Mouse (Mus musculus) kidney, adult 2 months (tissue): Measurements from ENCODE around the gene Vps39. TPM values are rescaled to one million over a fixed set of nuclear protein-coding genes. Genes with fewer than 3 reads are reported as not detected.

Experiments
- DNase-seq: peaks from one replicate; pipeline ENCODE4 v3.0.0; 2021
- H3K27ac ChIP-seq: fragments of 200-500 bp; 2 replicates; pipeline ENCODE4 v1.5.1; 2012; ENCODE audit warnings: low read depth, low read length, control low read depth, inconsistent platforms; ENCODE audit not compliant: insufficient read depth
- H3K27me3 ChIP-seq: fragments of 200-500 bp; replicated peaks from 2 replicates; pipeline ENCODE4 v1.6.1; 2012; ENCODE audit warnings: mild to moderate bottlenecking, moderate library complexity, low read length, inconsistent platforms; ENCODE audit not compliant: control insufficient read depth, insufficient read depth
- H3K36me3 ChIP-seq: fragments of 200-500 bp; 2 replicates; pipeline ENCODE4 v1.6.1; 2012; ENCODE audit warnings: mild to moderate bottlenecking, moderate library complexity, low read length, inconsistent platforms; ENCODE audit not compliant: control insufficient read depth, insufficient read depth
- H3K4me1 ChIP-seq: fragments of 200-500 bp; 2 replicates; pipeline ENCODE4 v1.6.1; 2011; ENCODE audit warnings: low read length; ENCODE audit not compliant: control insufficient read depth, insufficient read depth
- H3K4me3 ChIP-seq: fragments of 200-500 bp; 2 replicates; pipeline ENCODE4 v1.5.1; 2011; ENCODE audit warnings: mild to moderate bottlenecking, low read depth, low read length, control low read depth; ENCODE audit not compliant: insufficient read depth
- CTCF ChIP-seq: fragments of 200-500 bp; conservative IDR thresholded peaks from 2 replicates; pipeline ENCODE4 v1.5.1; 2011; ENCODE audit warnings: low read depth, mild to moderate bottlenecking, control low read depth, low read length, moderate library complexity, mixed read lengths; ENCODE audit not compliant: insufficient read depth, insufficient read length
- POLR2A ChIP-seq: fragments of 200-500 bp; IDR thresholded peaks from one replicate; pipeline ENCODE4 v1.6.1; 2011; ENCODE audit warnings: low read depth, low read length, control low read depth
- WGBS: fragments of 180-500 bp; shearing (Covaris S2); methylation state at CpG from one replicate; pipeline ENCODE4 v1.1.7; 2018; 5-methylcytosine and 5-hydroxymethylcytosine counted together
- polyA plus RNA-seq: library from polyadenylated mRNA; depleted of rRNA; stranded (reverse); fragments of >200 nt; gene quantifications from 2 replicates; pipeline ENCODE4 v1.2.3, GENCODE M21; 2012; rRNA removed

The Vps39 gene
- polyA plus RNA-seq, 1 experiment = 16.8 TPM

- no peak overlapping the region for H3K4me3 ChIP-seq
- no peak overlapping the region for H3K27ac ChIP-seq
- no peak for DNase-seq
- WGBS = 82% methylated on average over 5 of the region's 5 CpGs
- H3K4me1 ChIP-seq = no peaks in the 10 kb centered on the region
- H3K27me3 ChIP-seq = no peaks in the 10 kb centered on the region
- TF ChIP-seq POLR2A (no peak), CTCF (no peak)
- no peaks in the 10 kb centered on the region for H3K36me3 ChIP-seq
Measured at GRCm38 (mm10) chr2:120284094-120284493, 68.8 kb downstream of the Vps39 start.

- Histone ChIP-seq H3K27me3 (no peaks in the 10 kb centered on the region), H3K4me1 (no peaks in the 10 kb centered on the region), H3K4me3 (no peak overlapping the region), H3K36me3 (no peaks in the 10 kb centered on the region), H3K27ac (no peak overlapping the region)
- WGBS = 37% methylated on average over 6 of the region's 6 CpGs
- TF ChIP-seq CTCF = no peak
- no peak for TF ChIP-seq POLR2A
- no peak for DNase-seq
Measured at GRCm38 (mm10) chr2:120283550-120283949, 69.4 kb downstream of the Vps39 start.

DNA sequence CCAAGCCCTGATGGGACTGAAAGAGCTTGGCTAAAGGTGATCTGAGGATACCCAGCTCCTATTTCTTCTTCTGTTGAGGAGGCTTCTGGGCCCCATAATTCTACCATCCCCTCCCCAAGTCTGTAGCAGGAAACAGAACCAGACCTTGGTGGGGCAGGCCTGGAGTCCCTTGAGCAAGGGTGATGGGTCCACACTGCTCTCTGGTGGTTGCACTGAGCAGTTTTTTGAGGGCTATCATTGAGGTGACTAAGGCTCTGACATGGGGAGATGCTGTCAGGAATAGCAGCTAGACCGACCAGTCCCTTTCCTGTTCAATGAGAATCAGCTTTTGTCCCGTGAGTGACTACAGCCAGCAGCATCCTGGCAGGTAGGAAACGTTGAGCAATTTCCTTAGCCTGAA is 71.7 kb downstream of the Vps39 start:
- no peak for TF ChIP-seq POLR2A
- TF ChIP-seq CTCF = no peak
- H3K4me1 ChIP-seq = no peaks in the 10 kb centered on the region
- no peak for DNase-seq
- no peak overlapping the region for H3K27ac ChIP-seq
- no peaks in the 10 kb centered on the region for H3K36me3 ChIP-seq
- H3K4me3 ChIP-seq = no peak overlapping the region
- WGBS = 70% methylated on average over 3 of the region's 3 CpGs
- H3K27me3 ChIP-seq = no peaks in the 10 kb centered on the region

DNA sequence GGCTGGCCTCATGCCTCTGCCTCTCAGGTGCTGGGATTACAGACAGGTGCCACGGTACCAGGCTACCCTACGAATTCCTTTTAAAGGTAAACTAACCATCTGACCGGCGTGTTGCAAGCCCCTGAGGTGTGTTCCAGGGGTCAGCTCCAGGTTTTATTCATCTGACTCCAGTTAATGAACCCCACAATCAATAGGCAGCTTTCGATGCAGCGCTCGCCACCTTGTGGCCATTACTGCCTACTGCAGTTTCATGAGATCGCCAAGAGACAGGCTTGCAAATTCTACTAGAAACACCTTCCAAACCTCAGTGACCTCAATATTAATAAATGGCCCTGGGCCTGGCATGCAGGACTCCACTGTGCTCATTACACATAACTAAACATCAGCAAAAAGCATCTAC is 73.0 kb downstream of the Vps39 start:
- 14% methylated on average over 8 of the region's 8 CpGs for WGBS
- H3K27me3 ChIP-seq = no peaks in the 10 kb centered on the region
- no peaks in the 10 kb centered on the region for H3K4me1 ChIP-seq
- peak; percentile 57 for DNase-seq
- H3K4me3 ChIP-seq = no peak overlapping the region
- no peaks in the 10 kb centered on the region for H3K36me3 ChIP-seq
- TF ChIP-seq CTCF (peak; percentile 82), POLR2A (no peak)
- H3K27ac ChIP-seq = no peak overlapping the region

- Histone ChIP-seq H3K27me3 (no peaks in the 10 kb centered on the region), H3K4me1 (no peaks in the 10 kb centered on the region), H3K4me3 (no peak overlapping the region), H3K36me3 (no peaks in the 10 kb centered on the region), H3K27ac (no peak overlapping the region)
- 73% methylated on average over 4 of the region's 4 CpGs for WGBS
- TF ChIP-seq CTCF (no peak), POLR2A (no peak)
- DNase-seq = no peak
Measured at GRCm38 (mm10) chr2:120276951-120277350, 76.0 kb downstream of the Vps39 start.

- Histone ChIP-seq H3K4me3 (no peak overlapping the region), H3K36me3 (no peaks in the 10 kb centered on the region), H3K27ac (no peak overlapping the region), H3K4me1 (no peaks in the 10 kb centered on the region), H3K27me3 (no peaks in the 10 kb centered on the region)
- no peak for TF ChIP-seq CTCF
- no peak for TF ChIP-seq POLR2A
- WGBS = 2% methylated on average over 9 of the region's 9 CpGs
- no peak for DNase-seq
Measured at GRCm38 (mm10) chr2:120268635-120269034, 84.3 kb downstream of the Vps39 start.

Other genes starting within 250 kb of the Vps39 start
- 36.5 and 38.2 TPM in 2 replicates for gene Ehd4, start 198.5 kb downstream of the Vps39 start, polyA plus RNA-seq
- 0.01 and 0.33 TPM in 2 replicates for gene Pla2g4e, start 107.8 kb downstream of the Vps39 start, polyA plus RNA-seq
- gene Pla2g4d, start 63.9 kb downstream of the Vps39 start, polyA plus RNA-seq = 0.03 TPM in 1 of 2 replicates, not detected in the other
- 0.04 and 0.25 TPM in 2 replicates for gene Pla2g4f, start 39.0 kb downstream of the Vps39 start, polyA plus RNA-seq
- gene Ganc, start 50.8 kb upstream of the Vps39 start, polyA plus RNA-seq = 26.9 and 28.3 TPM in 2 replicates
- gene Tmem87a, start 51.0 kb upstream of the Vps39 start, polyA plus RNA-seq = 9.2 and 10.3 TPM in 2 replicates
- 0.48 and 1.0 TPM in 2 replicates for gene Capn3, start 102.9 kb upstream of the Vps39 start, polyA plus RNA-seq
- gene Zfp106, start 210.7 kb upstream of the Vps39 start, polyA plus RNA-seq = 67.0 and 86.9 TPM in 2 replicates
- 12.6 and 19.0 TPM in 2 replicates for gene Snap23, start 214.5 kb upstream of the Vps39 start, polyA plus RNA-seq